In genomic region chr12:69790530-69791505, GRCm38 (mm10) we compare ENCODE assay signal across 8 mouse cellular contexts. TPM values are rescaled to one million over a fixed set of nuclear protein-coding genes. Genes with fewer than 3 reads are reported as not detected.
DNase-seq lines count a peak whose midpoint lies in the region; ATAC-seq lines count a peak whose summit lies in the region.

Gene Cdkl1 (minus strand): TSS chr12:69791267.

- peak; percentile 58 for ATAC-seq in inflammation-experienced regulatory T-cells, adult 6 months

- peaks cover 67% of the 10 kb centered on the region for H3K27me3 ChIP-seq in megakaryocyte, embryonic 14.5 days (replicated peaks)

- peak; percentile 86 for DNase-seq in adrenal gland, postnatal 10 days
- peak; percentile 37 for DNase-seq in embryo, embryonic 11.5 days (ENCODE audit: low read depth, low spot score)
- peak; percentile 41 for DNase-seq in gastrocnemius, postnatal 25 days
- peak; percentile 60 to 67 for DNase-seq in left cerebral cortex, postnatal 14 days (ENCODE audit: low spot score in 2 of 2)
- peak; percentile 72 for DNase-seq in right cerebral cortex, postnatal 14 days
- peak; percentile 33 for DNase-seq in urinary bladder, postnatal 25 days (ENCODE audit: low spot score)

- peak within 1 kb of the TSS; percentile 93 for H3K4me3 ChIP-seq in megakaryocyte, embryonic 14.5 days (replicated peaks)

- intact Hi-C loops in left cerebral cortex, postnatal 14 days (cut with DNase I), result loop anchor here (5.0 kb wide), 1 partner anchor 54 kb away; no protein-coding TSS in a partner anchor

- peaks cover 17% of the 10 kb centered on the region for H3K4me1 ChIP-seq in megakaryocyte, embryonic 14.5 days

- no peaks in the 10 kb centered on the region for H3K9me3 ChIP-seq in megakaryocyte, embryonic 14.5 days

- no peaks in the 10 kb centered on the region for H3K36me3 ChIP-seq in megakaryocyte, embryonic 14.5 days (replicated peaks; ENCODE audit: low read length)

RNA-seq across cellular contexts. Expression of gene Cdkl1, which starts in this region (rescaled TPM):
- 1 to 10 TPM; 3.3 to 4.3 TPM for total RNA-seq in adrenal gland, postnatal 10 days (2021)
- under 1 TPM; 0.54 to 0.56 TPM for total RNA-seq in gastrocnemius, postnatal 25 days (2021)
- polyA plus RNA-seq in inflammation-experienced regulatory T-cells, adult 6 months (2017; shearing (Covaris generic)), result not detected
- 10 to 100 TPM; 33.7 to 39.1 TPM for total RNA-seq in left cerebral cortex, postnatal 14 days (2021)
- polyA plus RNA-seq in megakaryocyte, embryonic 14.5 days (2012; ENCODE audit: insufficient read depth, low replicate concordance), result not detected in 2 replicates

Comparison
In these comparisons a context has a peak if more than half of its experiments do, and no peak if none do; other contexts are left out.
1. Peak in every context shown above with its lines: DNase-seq, ATAC-seq and H3K4me3 ChIP-seq.
2. RNA of gene Cdkl1 (total RNA-seq): 33.7 to 39.1 TPM in left cerebral cortex, postnatal 14 days; 3.3 to 4.3 TPM in adrenal gland, postnatal 10 days and 0.54 to 0.56 TPM in gastrocnemius, postnatal 25 days; every median in the first group is over 4 times any median in the second.
3. Peak in DNase-seq in gastrocnemius, postnatal 25 days; RNA of the gene not detected or under 1 TPM.
4. Peak in ATAC-seq in inflammation-experienced regulatory T-cells, adult 6 months; RNA of the gene not detected or under 1 TPM.
5. DNase-seq: peak in every context shown above with its lines; median percentile 86 in adrenal gland, postnatal 10 days; 72 in right cerebral cortex, postnatal 14 days; 64 in left cerebral cortex, postnatal 14 days; 41 in gastrocnemius, postnatal 25 days; 37 in embryo, embryonic 11.5 days; 33 in urinary bladder, postnatal 25 days.